Mouse (Mus musculus) midbrain, embryonic 12.5 days (tissue): Measurements from ENCODE around the gene Cerkl. TPM values are rescaled to one million over a fixed set of nuclear protein-coding genes. Genes with fewer than 3 reads are reported as not detected.

Experiments
- ATAC-seq: fragments of 200-750 bp; cut with Nextera tagmentation; 2 replicates; pipeline ENCODE4 v1.8.0; 2017; ENCODE audit warnings: low read depth, moderate TSS enrichment, moderate library complexity; ENCODE audit not compliant: low FRiP score
- H3K27ac ChIP-seq: fragments of 300-500 bp; sonication (generic); replicated peaks from 2 replicates; pipeline ENCODE4 v1.5.1; 2016; ENCODE audit warnings: mild to moderate bottlenecking
- H3K27me3 ChIP-seq: fragments of 300-500 bp; sonication (generic); 2 replicates; pipeline ENCODE4 v1.6.1; 2016; ENCODE audit warnings: mild to moderate bottlenecking
- H3K36me3 ChIP-seq: fragments of 300-500 bp; sonication (generic); 2 replicates; pipeline ENCODE4 v1.6.1; 2016
- H3K4me1 ChIP-seq: fragments of 300-500 bp; sonication (generic); 2 replicates; pipeline ENCODE4 v1.6.1; 2016
- H3K4me2 ChIP-seq: fragments of 300-500 bp; sonication (generic); replicated peaks from 2 replicates; pipeline ENCODE4 v1.6.1; 2016; ENCODE audit warnings: mild to moderate bottlenecking, moderate library complexity
- H3K4me3 ChIP-seq: fragments of 300-500 bp; sonication (generic); 2 replicates; pipeline ENCODE4 v1.5.1; 2016; ENCODE audit warnings: mild to moderate bottlenecking
- H3K9ac ChIP-seq: fragments of 300-500 bp; sonication (generic); replicated peaks from 2 replicates; pipeline ENCODE4 v1.6.1; 2016; ENCODE audit warnings: mild to moderate bottlenecking, moderate library complexity
- H3K9me3 ChIP-seq: fragments of 300-500 bp; sonication (generic); 2 replicates; pipeline ENCODE4 v1.6.1; 2016; ENCODE audit warnings: mild to moderate bottlenecking
- WGBS: fragments of 180-500 bp; shearing (Covaris S2); methylation state at CpG from one replicate; pipeline ENCODE4 v1.1.7; 2016; 5-methylcytosine and 5-hydroxymethylcytosine counted together
- polyA plus RNA-seq: library from polyadenylated mRNA; unstranded; fragments of >200 nt; fragmentation: Nextera tagmentation; extraction: Ambion mirVana; gene quantifications from 2 replicates; pipeline ENCODE4 v1.2.1, GENCODE M21; 2016

Gene Cerkl
- polyA plus RNA-seq, 1 experiment from 2014 or later = 2.6 TPM

- ATAC-seq = no peak
- Histone ChIP-seq H3K9ac (no peak overlapping the region), H3K27me3 (no peaks in the 10 kb centered on the region), H3K4me3 (no peak overlapping the region), H3K36me3 (no peaks in the 10 kb centered on the region), H3K4me1 (peaks cover 14% of the 10 kb centered on the region), H3K4me2 (no peak overlapping the region), H3K27ac (peak overlapping the region; percentile 70), H3K9me3 (no peaks in the 10 kb centered on the region)
- WGBS = 45% methylated on average over 5 of the region's 5 CpGs
Measured at GRCm38 (mm10) chr2:79398831-79399230, 57.8 kb downstream of the Cerkl start.

DNA sequence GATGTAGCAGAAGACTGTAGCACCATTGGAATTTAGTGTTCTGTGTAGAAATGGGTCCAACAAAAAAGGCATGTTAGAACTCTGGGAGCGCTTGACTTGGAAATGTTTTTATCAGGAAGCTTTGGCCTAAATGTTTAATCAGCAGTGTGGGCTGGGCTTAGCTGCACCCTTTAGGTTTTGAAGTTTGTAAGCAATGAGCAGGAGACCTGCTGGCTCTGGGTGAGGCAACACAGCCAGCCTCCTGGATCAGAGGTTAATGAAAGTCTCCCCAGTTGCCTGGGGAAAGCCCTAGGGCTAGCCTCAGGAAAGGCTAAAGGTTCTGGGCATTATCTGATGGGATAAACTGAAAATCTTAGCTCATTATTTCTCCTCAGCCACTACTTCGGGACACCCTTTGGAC, 58.2 kb downstream of the Cerkl start:
- Histone ChIP-seq H3K4me1 (peaks cover 14% of the 10 kb centered on the region), H3K9me3 (no peaks in the 10 kb centered on the region), H3K4me3 (no peak overlapping the region), H3K36me3 (no peaks in the 10 kb centered on the region), H3K27me3 (no peaks in the 10 kb centered on the region; the same call in 1 of the 2 replicates), H3K9ac (no peak overlapping the region), H3K27ac (peak overlapping the region; percentile 70; the same call in 1 of the 2 replicates), H3K4me2 (no peak overlapping the region)
- WGBS = 52% methylated on average over 2 of the region's 2 CpGs
- no peak for ATAC-seq

- ATAC-seq = no peak
- 51% methylated on average over 2 of the region's 2 CpGs for WGBS
Measured at GRCm38 (mm10) chr2:79397107-79397506, 59.5 kb downstream of the Cerkl start.

DNA sequence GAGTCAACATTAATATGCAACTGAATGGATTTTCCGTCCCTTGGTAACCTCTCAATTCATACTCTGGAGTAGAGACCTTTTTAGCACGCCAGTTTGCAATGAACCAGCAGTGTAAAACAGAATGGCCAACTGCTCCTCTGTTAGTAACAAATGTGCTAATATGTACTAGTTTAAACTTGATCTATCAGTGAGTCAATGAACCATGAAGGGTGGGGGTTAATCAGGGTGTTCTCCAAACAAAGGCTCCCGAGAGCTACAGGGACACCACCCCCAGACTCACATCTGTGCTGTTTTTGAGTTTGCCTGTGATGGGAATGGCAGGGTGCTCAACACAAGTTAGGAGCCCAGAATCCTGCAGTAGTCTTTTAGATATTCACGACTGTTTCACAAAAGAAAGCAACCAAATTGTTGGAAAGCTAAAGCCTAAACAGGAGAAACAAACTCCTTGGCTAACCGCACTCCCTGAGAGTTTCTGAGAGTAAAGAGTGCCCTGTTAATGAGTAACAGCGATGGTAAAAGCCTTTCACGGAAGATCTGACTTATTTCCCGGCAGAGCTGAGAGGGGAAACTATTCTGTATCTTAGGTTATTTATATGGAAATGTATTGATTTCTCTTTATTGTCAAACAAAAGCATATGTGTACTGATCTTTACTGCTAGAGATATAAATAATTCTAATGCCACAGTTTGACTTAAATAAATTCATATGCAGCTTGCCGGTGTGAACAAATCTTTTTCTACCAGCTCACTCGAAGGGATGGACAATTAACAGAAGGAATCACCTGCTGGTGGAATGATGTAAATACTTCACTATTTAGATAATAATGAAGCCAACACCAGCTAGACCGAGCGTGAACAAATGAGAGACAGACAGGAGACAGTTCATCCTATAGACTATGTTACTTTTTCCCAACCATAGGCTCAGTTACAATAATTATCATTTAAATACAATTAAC, 77.2 kb downstream of the Cerkl start:
- ATAC-seq = peak; percentile 87
- Histone ChIP-seq H3K4me1 (peaks cover 16% of the 10 kb centered on the region; the same call in 1 of the 2 replicates), H3K4me2 (peak overlapping the region; percentile 30), H3K27me3 (peaks cover 5% of the 10 kb centered on the region; the same call in 1 of the 2 replicates), H3K27ac (peak overlapping the region; percentile 63), H3K36me3 (no peaks in the 10 kb centered on the region), H3K9ac (no peak overlapping the region), H3K4me3 (no peak overlapping the region), H3K9me3 (no peaks in the 10 kb centered on the region)
- 15% methylated on average over 12 of the region's 12 CpGs for WGBS

More at GRCm38 (mm10) chr2:79397107-79397506, 59.5 kb downstream of the Cerkl start:
- Histone ChIP-seq H3K27me3 (no peaks in the 10 kb centered on the region; the same call in 1 of the 2 replicates), H3K4me2 (no peak overlapping the region), H3K9ac (no peak overlapping the region), H3K36me3 (no peaks in the 10 kb centered on the region), H3K4me3 (no peak overlapping the region), H3K27ac (no peak overlapping the region), H3K9me3 (no peaks in the 10 kb centered on the region), H3K4me1 (peaks cover 14% of the 10 kb centered on the region)

- 52% methylated on average over 8 of the region's 8 CpGs for WGBS
- Histone ChIP-seq H3K4me3 (no peak overlapping the region), H3K36me3 (no peaks in the 10 kb centered on the region), H3K27ac (peak overlapping the region; percentile 71), H3K9ac (no peak overlapping the region), H3K4me2 (peak overlapping the region; percentile 30), H3K27me3 (peaks cover 5% of the 10 kb centered on the region; the same call in 1 of the 2 replicates), H3K4me1 (peaks cover 16% of the 10 kb centered on the region; the same call in 1 of the 2 replicates), H3K9me3 (no peaks in the 10 kb centered on the region)
- ATAC-seq = peak; percentile 5; the same call in 1 of the 2 replicates
Measured at GRCm38 (mm10) chr2:79378346-79379086, 78.1 kb downstream of the Cerkl start.

GRCm38 (mm10) chr2:79372486-79373200, 83.9 kb downstream of the Cerkl start:
- H3K9me3 ChIP-seq = no peaks in the 10 kb centered on the region
- H3K36me3 ChIP-seq = no peaks in the 10 kb centered on the region
- 52% methylated on average over 6 of the region's 6 CpGs for WGBS
- no peak overlapping the region for H3K4me3 ChIP-seq
- peaks cover 16% of the 10 kb centered on the region; the same call in 1 of the 2 replicates for H3K27me3 ChIP-seq
- no peak overlapping the region for H3K27ac ChIP-seq
- 0 out of 2 replicates have a peak, but pooled peaks have one; percentile 51 for ATAC-seq
- H3K4me1 ChIP-seq = peaks cover 8% of the 10 kb centered on the region; the same call in 1 of the 2 replicates
- H3K4me2 ChIP-seq = no peak overlapping the region
- H3K9ac ChIP-seq = no peak overlapping the region

- WGBS = 79% methylated on average over 2 of the region's 2 CpGs
- peaks cover 8% of the 10 kb centered on the region; the same call in 1 of the 2 replicates for H3K4me1 ChIP-seq
- H3K36me3 ChIP-seq = no peaks in the 10 kb centered on the region
- no peak overlapping the region for H3K27ac ChIP-seq
- H3K4me2 ChIP-seq = no peak overlapping the region
- ATAC-seq = no peak
- no peak overlapping the region for H3K9ac ChIP-seq
- H3K9me3 ChIP-seq = no peaks in the 10 kb centered on the region
- H3K4me3 ChIP-seq = no peak overlapping the region
- H3K27me3 ChIP-seq = peaks cover 16% of the 10 kb centered on the region; the same call in 1 of the 2 replicates
Measured at GRCm38 (mm10) chr2:79372154-79372467, 84.5 kb downstream of the Cerkl start.

- H3K9ac ChIP-seq = no peak overlapping the region
- 91% methylated on average over 7 of the region's 7 CpGs for WGBS
- peaks cover 16% of the 10 kb centered on the region; the same call in 1 of the 2 replicates for H3K27me3 ChIP-seq
- H3K4me1 ChIP-seq = peaks cover 8% of the 10 kb centered on the region; the same call in 1 of the 2 replicates
- no peak overlapping the region for H3K4me2 ChIP-seq
- no peak overlapping the region for H3K27ac ChIP-seq
- no peak overlapping the region for H3K4me3 ChIP-seq
- H3K9me3 ChIP-seq = no peaks in the 10 kb centered on the region
- H3K36me3 ChIP-seq = no peaks in the 10 kb centered on the region
- ATAC-seq = no peak
Measured at GRCm38 (mm10) chr2:79371326-79372153, 85.0 kb downstream of the Cerkl start.

GRCm38 (mm10) chr2:79370711-79371312, 85.8 kb downstream of the Cerkl start:
- H3K4me3 ChIP-seq = no peak overlapping the region
- H3K4me2 ChIP-seq = no peak overlapping the region
- peaks cover 16% of the 10 kb centered on the region; the same call in 1 of the 2 replicates for H3K27me3 ChIP-seq
- 87% methylated on average over 9 of the region's 9 CpGs for WGBS
- H3K4me1 ChIP-seq = peaks cover 8% of the 10 kb centered on the region; the same call in 1 of the 2 replicates
- ATAC-seq = no peak
- H3K27ac ChIP-seq = no peak overlapping the region
- no peak overlapping the region for H3K9ac ChIP-seq
- H3K9me3 ChIP-seq = no peaks in the 10 kb centered on the region
- H3K36me3 ChIP-seq = no peaks in the 10 kb centered on the region

DNA sequence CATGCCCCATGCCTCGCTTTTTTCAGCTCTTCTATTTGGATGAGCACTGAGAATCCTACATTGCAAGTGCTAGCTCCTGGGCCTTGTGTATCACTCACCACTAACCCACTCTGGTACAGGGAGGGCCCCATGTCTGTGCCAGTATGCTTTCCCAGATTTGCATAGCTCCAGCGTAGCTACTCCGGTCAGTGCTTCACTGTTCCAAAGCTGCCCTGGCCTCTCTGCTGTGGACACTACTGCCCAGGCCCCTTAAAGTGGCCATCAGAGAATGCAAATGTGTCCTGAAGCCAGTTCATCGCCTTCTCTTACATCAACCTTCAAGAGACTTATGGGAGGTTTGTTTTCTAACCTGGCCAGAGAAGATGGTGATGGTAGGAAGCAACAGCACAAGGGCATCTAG, 86.7 kb downstream of the Cerkl start:
- Histone ChIP-seq H3K27me3 (0 out of 2 replicates have a peak, but pooled peaks cover 11% of the 10 kb centered on the region), H3K9me3 (no peaks in the 10 kb centered on the region), H3K4me3 (no peak overlapping the region), H3K36me3 (no peaks in the 10 kb centered on the region), H3K4me2 (no peak overlapping the region), H3K27ac (no peak overlapping the region), H3K4me1 (peaks cover 8% of the 10 kb centered on the region; the same call in 1 of the 2 replicates), H3K9ac (no peak overlapping the region)
- 72% methylated on average over 4 of the region's 4 CpGs for WGBS
- ATAC-seq = peak; percentile 48; the same call in 1 of the 2 replicates
